Mouse (Mus musculus): ENCODE measurements at regions not wholly inside any gene's neighbourhood (a gene's known extent, or its start where the extent isn't known, plus 50 kb on each side); places are given as distances from the start of the nearest gene placed in this dataset.
"Not testable (repeated sequence)": the region's sequence is repeated elsewhere in the genome, so short reads cannot be mapped to it uniquely, and the experiment has no call there.

- no peak for DNase-seq (ENCODE audit: low read depth, low spot score)
Measured at GRCm38 (mm10) chr3:40368421-40368820, 162.7 kb upstream of the Intu start.

GRCm38 (mm10) chr3:40371411-40371810, 159.7 kb upstream of the Intu start:
- DNase-seq (ENCODE audit: low read depth, low spot score): no peak

- DNase-seq (ENCODE audit: low read depth, low spot score): not testable (repeated sequence)
Measured at GRCm38 (mm10) chr3:40376220-40376619, 154.9 kb upstream of the Intu start.

GRCm38 (mm10) chr3:40377416-40377815, 153.7 kb upstream of the Intu start:
- no peak for DNase-seq (ENCODE audit: low read depth, low spot score)

GRCm38 (mm10) chr3:40379063-40379462, 152.0 kb upstream of the Intu start:
- DNase-seq (ENCODE audit: low read depth, low spot score): no peak

GRCm38 (mm10) chr3:40391631-40392030, 139.5 kb upstream of the Intu start:
- peak; percentile 57 for DNase-seq (ENCODE audit: low read depth, low spot score)

- no peak for DNase-seq (ENCODE audit: low read depth, low spot score)
Measured at GRCm38 (mm10) chr3:40398184-40398583, 132.9 kb upstream of the Intu start.

- no peak for DNase-seq (ENCODE audit: low read depth, low spot score)
Measured at GRCm38 (mm10) chr3:40403402-40403801, 127.7 kb upstream of the Intu start.

GRCm38 (mm10) chr3:40405095-40405948, 125.8 kb upstream of the Intu start:
- DNase-seq (ENCODE audit: low read depth, low spot score): no peak

- DNase-seq (ENCODE audit: low read depth, low spot score): no peak
Measured at GRCm38 (mm10) chr3:40405949-40406236, 125.2 kb upstream of the Intu start.

GRCm38 (mm10) chr3:40408921-40409488, 122.1 kb upstream of the Intu start:
- no peak for DNase-seq (ENCODE audit: low read depth, low spot score)

GRCm38 (mm10) chr3:40410749-40411310, 120.3 kb upstream of the Intu start:
- DNase-seq (ENCODE audit: low read depth, low spot score): no peak

- not testable (repeated sequence) for DNase-seq (ENCODE audit: low read depth, low spot score)
Measured at GRCm38 (mm10) chr3:40425183-40425844, 105.8 kb upstream of the Intu start.

- no peak for DNase-seq (ENCODE audit: low read depth, low spot score)
Measured at GRCm38 (mm10) chr3:40426070-40426469, 105.0 kb upstream of the Intu start.

GRCm38 (mm10) chr3:40428021-40428420, 103.1 kb upstream of the Intu start:
- no peak for DNase-seq (ENCODE audit: low read depth, low spot score)

GRCm38 (mm10) chr3:40438251-40438650, 92.8 kb upstream of the Intu start:
- no peak for DNase-seq (ENCODE audit: low read depth, low spot score)

GRCm38 (mm10) chr3:40441092-40442036, 89.7 kb upstream of the Intu start:
- no peak for DNase-seq (ENCODE audit: low read depth, low spot score)

- peak; percentile 41 for DNase-seq (ENCODE audit: low read depth, low spot score)
Measured at GRCm38 (mm10) chr3:40443788-40444595, 87.1 kb upstream of the Intu start.

GRCm38 (mm10) chr3:40452958-40453357, 78.1 kb upstream of the Intu start:
- DNase-seq (ENCODE audit: low read depth, low spot score): no peak

- DNase-seq (ENCODE audit: low read depth, low spot score): no peak
Measured at GRCm38 (mm10) chr3:40453552-40453951, 77.5 kb upstream of the Intu start.

- DNase-seq (ENCODE audit: low read depth, low spot score): no peak
Measured at GRCm38 (mm10) chr3:40456070-40456469, 75.0 kb upstream of the Intu start.
